Mouse (Mus musculus): Measurements from ENCODE around the gene C2cd5. TPM values are rescaled to one million over a fixed set of nuclear protein-coding genes. Genes with fewer than 3 reads are reported as not detected.

Gene C2cd5
- polyA plus RNA-seq, 1 experiment from 2014 or later = 9.0 TPM

- DNase-seq (ENCODE audit: low spot score) = no peak
- 73% methylated on average over 16 of the region's 16 CpGs for WGBS
- Histone ChIP-seq H3K9me3 (ENCODE audit: low read length) (no peaks in the 10 kb centered on the region), H3K4me3 (ENCODE audit: low read depth, low read length) (no peak overlapping the region), H3K27ac (ENCODE audit: low read length) (no peak overlapping the region), H3K9ac (replicated peaks; ENCODE audit: low read depth) (no peak overlapping the region), H3K4me1 (ENCODE audit: insufficient read depth, low read depth, low read length) (no peaks in the 10 kb centered on the region), H3K4me2 (replicated peaks; ENCODE audit: low read depth, low read length) (no peak overlapping the region), H3K27me3 (replicated peaks; ENCODE audit: insufficient read depth, low read length) (no peaks in the 10 kb centered on the region), H3K36me3 (ENCODE audit: insufficient read depth, low read length) (no peaks in the 10 kb centered on the region)
- TF ChIP-seq CTCF (IDR thresholded peaks at IDR 0.05) (no peak), EP300 (IDR thresholded peaks at IDR 0.05) (no peak)
- ATAC-seq = no peak
These were observed 9.8 kb upstream of the C2cd5 start for GRCm38 (mm10) chr6:143109622-143110218.

GRCm38 (mm10) chr6:143108031-143108430, 8.1 kb upstream of the C2cd5 start:
- no peak overlapping the region for H3K4me3 ChIP-seq (ENCODE audit: low read depth, low read length)
- no peaks in the 10 kb centered on the region for H3K36me3 ChIP-seq (ENCODE audit: insufficient read depth, low read length)
- H3K9ac ChIP-seq (replicated peaks; ENCODE audit: low read depth) = no peak overlapping the region
- H3K27ac ChIP-seq (ENCODE audit: low read length) = no peak overlapping the region
- no peaks in the 10 kb centered on the region for H3K4me1 ChIP-seq (ENCODE audit: insufficient read depth, low read depth, low read length)
- no peak overlapping the region for H3K4me2 ChIP-seq (replicated peaks; ENCODE audit: low read depth, low read length)
- no peak for TF ChIP-seq CTCF (IDR thresholded peaks at IDR 0.05)
- no peak for TF ChIP-seq EP300 (IDR thresholded peaks at IDR 0.05)
- ATAC-seq (no peak), DNase-seq (ENCODE audit: low spot score) (no peak)
- H3K27me3 ChIP-seq (replicated peaks; ENCODE audit: insufficient read depth, low read length) = no peaks in the 10 kb centered on the region
- WGBS = 77% methylated on average over 13 of the region's 13 CpGs
- H3K9me3 ChIP-seq (ENCODE audit: low read length) = no peaks in the 10 kb centered on the region

- no peaks in the 10 kb centered on the region for H3K27me3 ChIP-seq (replicated peaks; ENCODE audit: insufficient read depth, low read length)
- 85% methylated on average over 4 of the region's 4 CpGs for WGBS
- H3K9me3 ChIP-seq (ENCODE audit: low read length) = no peaks in the 10 kb centered on the region
- no peaks in the 10 kb centered on the region for H3K36me3 ChIP-seq (ENCODE audit: insufficient read depth, low read length)
- TF ChIP-seq CTCF (IDR thresholded peaks at IDR 0.05) (no peak), EP300 (IDR thresholded peaks at IDR 0.05) (no peak)
- DNase-seq (ENCODE audit: low spot score) (no peak), ATAC-seq (no peak)
- H3K27ac ChIP-seq (ENCODE audit: low read length) = no peak overlapping the region
- no peak overlapping the region for H3K4me3 ChIP-seq (ENCODE audit: low read depth, low read length)
- H3K9ac ChIP-seq (replicated peaks; ENCODE audit: low read depth) = no peak overlapping the region
- H3K4me1 ChIP-seq (ENCODE audit: insufficient read depth, low read depth, low read length) = no peaks in the 10 kb centered on the region
- no peak overlapping the region for H3K4me2 ChIP-seq (replicated peaks; ENCODE audit: low read depth, low read length)
These were observed 7.7 kb upstream of the C2cd5 start for GRCm38 (mm10) chr6:143107611-143108010.

- no peaks in the 10 kb centered on the region for H3K9me3 ChIP-seq (ENCODE audit: low read length)
- no peak overlapping the region for H3K4me3 ChIP-seq (ENCODE audit: low read depth, low read length)
- H3K9ac ChIP-seq (replicated peaks; ENCODE audit: low read depth) = no peak overlapping the region
- H3K27ac ChIP-seq (ENCODE audit: low read length) = no peak overlapping the region
- no peak overlapping the region for H3K4me2 ChIP-seq (replicated peaks; ENCODE audit: low read depth, low read length)
- no peaks in the 10 kb centered on the region for H3K36me3 ChIP-seq (ENCODE audit: insufficient read depth, low read length)
- no peaks in the 10 kb centered on the region for H3K4me1 ChIP-seq (ENCODE audit: insufficient read depth, low read depth, low read length)
- TF ChIP-seq EP300 (IDR thresholded peaks at IDR 0.05) (no peak), CTCF (IDR thresholded peaks at IDR 0.05) (no peak)
- DNase-seq (ENCODE audit: low spot score) (no peak), ATAC-seq (no peak)
- 62% methylated on average over 3 of the region's 3 CpGs for WGBS
- H3K27me3 ChIP-seq (replicated peaks; ENCODE audit: insufficient read depth, low read length) = no peaks in the 10 kb centered on the region
These were observed 5.8 kb upstream of the C2cd5 start for GRCm38 (mm10) chr6:143105766-143106165.

GRCm38 (mm10) chr6:143103981-143104680, 4.2 kb upstream of the C2cd5 start:
- Histone ChIP-seq H3K27ac (ENCODE audit: low read length) (no peak overlapping the region), H3K4me2 (replicated peaks; ENCODE audit: low read depth, low read length) (no peak overlapping the region), H3K36me3 (ENCODE audit: insufficient read depth, low read length) (no peaks in the 10 kb centered on the region), H3K27me3 (replicated peaks; ENCODE audit: insufficient read depth, low read length) (no peaks in the 10 kb centered on the region), H3K9me3 (ENCODE audit: low read length) (no peaks in the 10 kb centered on the region), H3K9ac (replicated peaks; ENCODE audit: low read depth) (no peak overlapping the region), H3K4me3 (ENCODE audit: low read depth, low read length) (no peak overlapping the region), H3K4me1 (ENCODE audit: insufficient read depth, low read depth, low read length) (no peaks in the 10 kb centered on the region)
- ATAC-seq = no peak
- 60% methylated on average over 7 of the region's 7 CpGs for WGBS
- TF ChIP-seq CTCF (IDR thresholded peaks at IDR 0.05) (peak; percentile 41), EP300 (IDR thresholded peaks at IDR 0.05) (no peak)
- DNase-seq (ENCODE audit: low spot score) = no peak

- Histone ChIP-seq H3K27me3 (replicated peaks; ENCODE audit: insufficient read depth, low read length) (no peaks in the 10 kb centered on the region), H3K4me1 (ENCODE audit: insufficient read depth, low read depth, low read length) (no peaks in the 10 kb centered on the region), H3K4me3 (ENCODE audit: low read depth, low read length) (peak overlapping the region; percentile 83), H3K36me3 (ENCODE audit: insufficient read depth, low read length) (no peaks in the 10 kb centered on the region), H3K9ac (replicated peaks; ENCODE audit: low read depth) (no peak overlapping the region), H3K4me2 (replicated peaks; ENCODE audit: low read depth, low read length) (peak overlapping the region; percentile 85), H3K27ac (ENCODE audit: low read length) (no peak overlapping the region), H3K9me3 (ENCODE audit: low read length) (no peaks in the 10 kb centered on the region)
- TF ChIP-seq EP300 (IDR thresholded peaks at IDR 0.05) (no peak), CTCF (IDR thresholded peaks at IDR 0.05) (no peak)
- no peak for ATAC-seq
- DNase-seq (ENCODE audit: low spot score) = no peak
- WGBS = 34% methylated on average over 8 of the region's 8 CpGs
These were observed 656 bp upstream of the C2cd5 start for GRCm38 (mm10) chr6:143100478-143101115.

All from lung, postnatal 0 days (tissue).